Comparison of ENCODE assay signal across 10 mouse cellular contexts in genomic region chr5:124901675-124902074, GRCm38 (mm10). TPM values are rescaled to one million over a fixed set of nuclear protein-coding genes. Genes with fewer than 3 reads are reported as not detected.
DNase-seq lines count a peak whose midpoint lies in the region; ATAC-seq lines count a peak whose summit lies in the region.
"Had no signal": no experiment of that assay in that cellular context is flagged by ENCODE, and none has a peak within 500 bp of the region (broad histone marks: within the 10 kb centered on the region; RNA-seq: fewer than 3 reads in every experiment).

No protein-coding gene starts in this region.

- ATAC-seq in heart, embryonic 12.5 days (ENCODE audit: insufficient number of reproducible peaks, low FRiP score): no peak
- ATAC-seq in kidney, embryonic 14.5 days (ENCODE audit: low FRiP score, low TSS enrichment): no peak

- 85% methylated on average over 6 of the region's 6 CpGs for WGBS in heart, embryonic 12.5 days
- WGBS in kidney, embryonic 14.5 days: 88% methylated on average over 6 of the region's 6 CpGs

- H3K36me3 ChIP-seq in heart, embryonic 12.5 days: no peaks in the 10 kb centered on the region
- no peaks in the 10 kb centered on the region for H3K36me3 ChIP-seq in kidney, embryonic 14.5 days (ENCODE audit: control insufficient read depth, insufficient read depth, low read length)

- no peak overlapping the region for H3K27ac ChIP-seq in heart, embryonic 12.5 days (ENCODE audit: poor library complexity, severe bottlenecking)
- H3K27ac ChIP-seq in kidney, embryonic 14.5 days (ENCODE audit: low read depth, low read length): no peak overlapping the region
- H3K27ac ChIP-seq: macrophage had no signal

- no peak overlapping the region for H3K9ac ChIP-seq in heart, embryonic 12.5 days
- no peak overlapping the region for H3K9ac ChIP-seq in kidney, embryonic 14.5 days (ENCODE audit: low read depth, low read length)

- peaks cover 6% of the 10 kb centered on the region for H3K4me1 ChIP-seq in heart, embryonic 12.5 days (replicated peaks)
- peaks cover 4% of the 10 kb centered on the region; the same call in 1 of the 2 replicates for H3K4me1 ChIP-seq in kidney, embryonic 14.5 days (ENCODE audit: control insufficient read depth, insufficient read depth, low read length)

- H3K27me3 ChIP-seq in heart, embryonic 12.5 days (replicated peaks): no peaks in the 10 kb centered on the region; the same call in 1 of the 2 replicates
- no peaks in the 10 kb centered on the region for H3K27me3 ChIP-seq in kidney, embryonic 14.5 days (ENCODE audit: control insufficient read depth, insufficient read depth, low read length)

- H3K9me3 ChIP-seq in heart, embryonic 12.5 days (replicated peaks): no peaks in the 10 kb centered on the region
- no peaks in the 10 kb centered on the region for H3K9me3 ChIP-seq in kidney, embryonic 14.5 days (ENCODE audit: control insufficient read depth, low read length)

- intact Hi-C loops in left cerebral cortex, postnatal 14 days (cut with DNase I): loop anchor here (2.0 to 5.0 kb wide), 3 partner anchors 276 to 471 kb away; partner anchors contain the start of gene Ncor2
- intact Hi-C loops in gastrocnemius, postnatal 36 days (cut with DNase I): loop anchor here (2.0 to 5.0 kb wide), 2 partner anchors 367 to 466 kb away; no protein-coding TSS in a partner anchor

- H3K4me3 ChIP-seq in heart, embryonic 12.5 days: no peak overlapping the region
- no peak overlapping the region for H3K4me3 ChIP-seq in kidney, embryonic 14.5 days (ENCODE audit: low read length)

- H3K4me2 ChIP-seq in heart, embryonic 12.5 days: no peak overlapping the region
- no peak overlapping the region for H3K4me2 ChIP-seq in kidney, embryonic 14.5 days (replicated peaks; ENCODE audit: low read depth, low read length)

- DNase-seq in heart, adult 8-10 months (ENCODE audit: low spot score): peak; percentile 44
- peak; percentile 70 to 76 for DNase-seq in cerebellum, adult 18-20 months
- peak; percentile 37 to 40 for DNase-seq in frontal cortex, postnatal 14 days (ENCODE audit: low spot score in 2 of 2)
- DNase-seq in left cerebral cortex, postnatal 14 days (ENCODE audit: low spot score in 2 of 2): peak; percentile 60 to 71
- DNase-seq in liver: no peak
- no peak for DNase-seq in gastrocnemius, postnatal 36 days
- DNase-seq: kidney, postnatal 4 days had no signal

RNA-seq across cellular contexts. Expression of gene Zfp664, which starts 39.2 kb away (rescaled TPM):
- total RNA-seq in heart, adult 8-10 months (2022): 10 to 100 TPM; 31.1 to 38.4 (median 35.6) TPM
- polyA plus RNA-seq in heart, embryonic 12.5 days (2016; fragmentation: Nextera tagmentation; extraction: Ambion mirVana): 55.4 and 62.2 TPM in 2 replicates
- total RNA-seq in left cerebral cortex, postnatal 14 days (2021): 10 to 100 TPM; 55.7 to 60.3 TPM
- polyA plus RNA-seq in kidney, embryonic 14.5 days (2014; fragmentation: Nextera tagmentation; extraction: Ambion mirVana): 108 and 129 TPM in 2 replicates
- total RNA-seq in gastrocnemius, postnatal 36 days (2021): 10 to 100 TPM; 18.9 to 20.0 TPM

RNA-seq across cellular contexts. Expression of gene Ccdc92, which starts 39.5 kb away (rescaled TPM):
- total RNA-seq in heart, adult 8-10 months (2022): 1 to 10 TPM; 1.4 to 2.0 (median 1.6) TPM
- 4.4 and 5.1 TPM in 2 replicates for polyA plus RNA-seq in heart, embryonic 12.5 days (2016; fragmentation: Nextera tagmentation; extraction: Ambion mirVana)
- 10 to 100 TPM; 52.1 to 53.0 TPM for total RNA-seq in left cerebral cortex, postnatal 14 days (2021)
- 7.1 and 9.5 TPM in 2 replicates for polyA plus RNA-seq in kidney, embryonic 14.5 days (2014; fragmentation: Nextera tagmentation; extraction: Ambion mirVana)
- total RNA-seq in gastrocnemius, postnatal 36 days (2021): under 1 TPM; 0.10 to 0.27 TPM
- polyA plus RNA-seq: macrophage had no signal

Comparison
In these comparisons a context has a peak if more than half of its experiments do, and no peak if none do; other contexts are left out.
1. DNase-seq: peak in heart, adult 8-10 months (single experiment), cerebellum, adult 18-20 months (2 of 2), frontal cortex, postnatal 14 days (2 of 2) and left cerebral cortex, postnatal 14 days (2 of 2); none in liver (single experiment) and gastrocnemius, postnatal 36 days (0 of 2).
2. RNA of gene Ccdc92, which starts 39.5 kb away (total RNA-seq): 52.1 to 53.0 TPM in left cerebral cortex, postnatal 14 days; 1.4 to 2.0 TPM in heart, adult 8-10 months and 0.10 to 0.27 TPM in gastrocnemius, postnatal 36 days; every median in the first group is over 10 times any median in the second.